Mouse (Mus musculus): ENCODE measurements around the gene Satb2. TPM values are rescaled to one million over a fixed set of nuclear protein-coding genes. Genes with fewer than 3 reads are reported as not detected.

Gene Satb2
- polyA plus RNA-seq, 1 experiment from 2014 or later, result 1.6 TPM

- H3K27ac ChIP-seq (ENCODE audit: low read length), result no peak overlapping the region
- no peak overlapping the region for H3K4me3 ChIP-seq (ENCODE audit: low read depth, low read length)
- H3K9ac ChIP-seq (ENCODE audit: low read depth, low read length), result no peak overlapping the region
- ATAC-seq, result no peak
- no peaks in the 10 kb centered on the region for H3K36me3 ChIP-seq (ENCODE audit: control insufficient read depth, insufficient read depth, low read length)
- no peak overlapping the region for H3K4me2 ChIP-seq (ENCODE audit: low read length)
- H3K27me3 ChIP-seq (ENCODE audit: control insufficient read depth, insufficient read depth, low read depth, low read length), result no peaks in the 10 kb centered on the region
- 77% methylated on average over 14 of the region's 14 CpGs for WGBS
- no peaks in the 10 kb centered on the region for H3K9me3 ChIP-seq (replicated peaks; ENCODE audit: control insufficient read depth, low read length, poor library complexity, severe bottlenecking)
- no peaks in the 10 kb centered on the region for H3K4me1 ChIP-seq (ENCODE audit: control insufficient read depth, insufficient read depth, low read length)
Observed at GRCm38 (mm10) chr1:56955055-56955738, 23.3 kb downstream of the Satb2 start.

DNA sequence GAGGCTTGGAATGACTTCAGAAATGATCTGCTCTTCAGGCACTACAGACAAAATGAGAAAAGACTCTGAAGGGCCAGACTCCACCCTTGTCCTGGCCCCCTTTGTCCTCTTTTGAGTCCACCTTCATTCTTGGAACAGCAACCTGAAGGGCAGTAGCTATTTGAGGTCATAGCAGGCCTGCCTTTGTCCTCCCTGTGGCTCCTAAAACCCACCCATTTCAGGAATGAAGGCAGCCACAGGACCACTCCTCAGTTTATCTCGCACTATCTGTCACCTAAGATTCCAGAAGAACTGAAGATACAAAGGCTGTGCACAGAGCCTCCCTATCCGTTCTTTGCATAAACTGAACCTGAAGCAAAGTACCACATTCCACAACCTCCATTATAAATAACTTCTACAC is 24.9 kb downstream of the Satb2 start:
- no peak overlapping the region for H3K4me2 ChIP-seq (ENCODE audit: low read length)
- 93% methylated on average over 2 of the region's 2 CpGs for WGBS
- H3K27me3 ChIP-seq (ENCODE audit: control insufficient read depth, insufficient read depth, low read depth, low read length), result no peaks in the 10 kb centered on the region
- H3K9me3 ChIP-seq (replicated peaks; ENCODE audit: control insufficient read depth, low read length, poor library complexity, severe bottlenecking), result no peaks in the 10 kb centered on the region
- ATAC-seq, result no peak
- H3K36me3 ChIP-seq (ENCODE audit: control insufficient read depth, insufficient read depth, low read length), result no peaks in the 10 kb centered on the region
- H3K9ac ChIP-seq (ENCODE audit: low read depth, low read length), result no peak overlapping the region
- no peaks in the 10 kb centered on the region for H3K4me1 ChIP-seq (ENCODE audit: control insufficient read depth, insufficient read depth, low read length)
- no peak overlapping the region for H3K27ac ChIP-seq (ENCODE audit: low read length)
- no peak overlapping the region for H3K4me3 ChIP-seq (ENCODE audit: low read depth, low read length)

- Histone ChIP-seq H3K36me3 (ENCODE audit: control insufficient read depth, insufficient read depth, low read length) (no peaks in the 10 kb centered on the region), H3K4me2 (ENCODE audit: low read length) (no peak overlapping the region), H3K27ac (ENCODE audit: low read length) (no peak overlapping the region), H3K4me3 (ENCODE audit: low read depth, low read length) (no peak overlapping the region), H3K27me3 (ENCODE audit: control insufficient read depth, insufficient read depth, low read depth, low read length) (no peaks in the 10 kb centered on the region), H3K9me3 (replicated peaks; ENCODE audit: control insufficient read depth, low read length, poor library complexity, severe bottlenecking) (no peaks in the 10 kb centered on the region), H3K4me1 (ENCODE audit: control insufficient read depth, insufficient read depth, low read length) (no peaks in the 10 kb centered on the region), H3K9ac (ENCODE audit: low read depth, low read length) (no peak overlapping the region)
- WGBS, result 55% methylated on average over 4 of the region's 4 CpGs
- ATAC-seq, result no peak
Observed at GRCm38 (mm10) chr1:56951980-56952379, 26.5 kb downstream of the Satb2 start.

- Histone ChIP-seq H3K9ac (ENCODE audit: low read depth, low read length) (no peak overlapping the region), H3K9me3 (replicated peaks; ENCODE audit: control insufficient read depth, low read length, poor library complexity, severe bottlenecking) (no peaks in the 10 kb centered on the region), H3K36me3 (ENCODE audit: control insufficient read depth, insufficient read depth, low read length) (no peaks in the 10 kb centered on the region), H3K4me1 (ENCODE audit: control insufficient read depth, insufficient read depth, low read length) (no peaks in the 10 kb centered on the region), H3K4me3 (ENCODE audit: low read depth, low read length) (no peak overlapping the region), H3K27ac (ENCODE audit: low read length) (no peak overlapping the region), H3K4me2 (ENCODE audit: low read length) (no peak overlapping the region), H3K27me3 (ENCODE audit: control insufficient read depth, insufficient read depth, low read depth, low read length) (no peaks in the 10 kb centered on the region)
- 47% methylated on average over 6 of the region's 6 CpGs for whole genome bisulfite sequencing
- no peak for ATAC-seq
Observed at GRCm38 (mm10) chr1:56951525-56951924, 26.9 kb downstream of the Satb2 start.

- H3K36me3 ChIP-seq (ENCODE audit: control insufficient read depth, insufficient read depth, low read length), result no peaks in the 10 kb centered on the region
- no peak overlapping the region for H3K27ac ChIP-seq (ENCODE audit: low read length)
- 94% methylated on average over 4 of the region's 4 CpGs for WGBS
- ATAC-seq, result no peak
- no peaks in the 10 kb centered on the region for H3K9me3 ChIP-seq (replicated peaks; ENCODE audit: control insufficient read depth, low read length, poor library complexity, severe bottlenecking)
- no peaks in the 10 kb centered on the region for H3K27me3 ChIP-seq (ENCODE audit: control insufficient read depth, insufficient read depth, low read depth, low read length)
- no peak overlapping the region for H3K4me3 ChIP-seq (ENCODE audit: low read depth, low read length)
- no peak overlapping the region for H3K9ac ChIP-seq (ENCODE audit: low read depth, low read length)
- no peak overlapping the region for H3K4me2 ChIP-seq (ENCODE audit: low read length)
- no peaks in the 10 kb centered on the region for H3K4me1 ChIP-seq (ENCODE audit: control insufficient read depth, insufficient read depth, low read length)
Observed at GRCm38 (mm10) chr1:56939432-56939831, 39.0 kb downstream of the Satb2 start.

- H3K9ac ChIP-seq (ENCODE audit: low read depth, low read length), result no peak overlapping the region
- no peaks in the 10 kb centered on the region for H3K27me3 ChIP-seq (ENCODE audit: control insufficient read depth, insufficient read depth, low read depth, low read length)
- no peak overlapping the region for H3K4me3 ChIP-seq (ENCODE audit: low read depth, low read length)
- 83% methylated on average over 3 of the region's 3 CpGs for WGBS
- H3K36me3 ChIP-seq (ENCODE audit: control insufficient read depth, insufficient read depth, low read length), result no peaks in the 10 kb centered on the region
- no peaks in the 10 kb centered on the region for H3K9me3 ChIP-seq (replicated peaks; ENCODE audit: control insufficient read depth, low read length, poor library complexity, severe bottlenecking)
- no peaks in the 10 kb centered on the region for H3K4me1 ChIP-seq (ENCODE audit: control insufficient read depth, insufficient read depth, low read length)
- H3K4me2 ChIP-seq (ENCODE audit: low read length), result no peak overlapping the region
- no peak overlapping the region for H3K27ac ChIP-seq (ENCODE audit: low read length)
- ATAC-seq, result no peak
Observed at GRCm38 (mm10) chr1:56938432-56938831, 40.0 kb downstream of the Satb2 start.

DNA sequence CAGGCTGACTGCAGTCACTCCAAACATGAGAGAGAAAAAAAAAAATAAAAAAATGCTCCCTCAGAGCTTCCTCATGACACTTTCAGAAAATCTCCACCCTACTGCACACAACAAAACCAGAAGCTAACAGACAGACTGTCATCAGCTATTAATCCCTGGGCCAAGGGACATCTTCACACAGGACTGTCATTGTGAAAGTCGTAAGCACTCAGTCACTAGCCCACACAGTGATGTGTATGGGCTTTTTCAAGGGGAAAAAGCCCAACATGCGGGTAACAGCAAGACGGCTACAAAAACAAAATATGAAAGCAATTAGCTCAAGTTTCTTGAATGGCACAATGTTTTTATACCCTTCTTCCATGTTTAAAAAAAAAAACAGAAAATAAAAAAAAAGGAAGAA is 41.9 kb downstream of the Satb2 start:
- Histone ChIP-seq H3K9me3 (replicated peaks; ENCODE audit: control insufficient read depth, low read length, poor library complexity, severe bottlenecking) (no peaks in the 10 kb centered on the region), H3K4me3 (ENCODE audit: low read depth, low read length) (no peak overlapping the region), H3K27me3 (ENCODE audit: control insufficient read depth, insufficient read depth, low read depth, low read length) (no peaks in the 10 kb centered on the region), H3K36me3 (ENCODE audit: control insufficient read depth, insufficient read depth, low read length) (no peaks in the 10 kb centered on the region), H3K9ac (ENCODE audit: low read depth, low read length) (no peak overlapping the region), H3K4me1 (ENCODE audit: control insufficient read depth, insufficient read depth, low read length) (no peaks in the 10 kb centered on the region), H3K27ac (ENCODE audit: low read length) (no peak overlapping the region), H3K4me2 (ENCODE audit: low read length) (no peak overlapping the region)
- ATAC-seq, result no peak
- WGBS, result 70% methylated on average over 3 of the region's 3 CpGs

- no peaks in the 10 kb centered on the region for H3K9me3 ChIP-seq (replicated peaks; ENCODE audit: control insufficient read depth, low read length, poor library complexity, severe bottlenecking)
- WGBS, result 87% methylated on average over 9 of the region's 9 CpGs
- no peak overlapping the region for H3K4me3 ChIP-seq (ENCODE audit: low read depth, low read length)
- no peak overlapping the region for H3K4me2 ChIP-seq (ENCODE audit: low read length)
- no peak overlapping the region for H3K27ac ChIP-seq (ENCODE audit: low read length)
- no peaks in the 10 kb centered on the region for H3K36me3 ChIP-seq (ENCODE audit: control insufficient read depth, insufficient read depth, low read length)
- H3K27me3 ChIP-seq (ENCODE audit: control insufficient read depth, insufficient read depth, low read depth, low read length), result no peaks in the 10 kb centered on the region
- no peak overlapping the region for H3K9ac ChIP-seq (ENCODE audit: low read depth, low read length)
- ATAC-seq, result no peak
- H3K4me1 ChIP-seq (ENCODE audit: control insufficient read depth, insufficient read depth, low read length), result no peaks in the 10 kb centered on the region
Observed at GRCm38 (mm10) chr1:56933821-56934220, 44.6 kb downstream of the Satb2 start.

DNA sequence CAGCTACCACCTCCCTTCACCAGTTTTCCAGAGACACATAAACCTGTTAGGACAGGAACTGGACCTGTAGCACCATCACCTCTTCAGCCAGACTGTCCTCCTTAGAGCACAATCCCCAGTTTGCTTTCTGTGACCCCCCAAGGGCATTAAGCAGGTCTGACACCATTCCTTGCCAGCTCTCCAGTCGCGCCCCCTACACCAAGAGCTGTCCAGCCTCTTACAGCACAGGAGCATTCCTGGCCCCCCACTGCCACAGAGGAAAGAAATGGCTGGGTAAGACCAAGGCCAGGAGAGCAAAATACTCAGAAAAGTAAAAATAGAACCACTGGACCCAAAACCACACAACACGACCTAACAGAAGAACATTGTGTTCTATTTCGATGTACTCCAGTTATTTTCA is 48.4 kb downstream of the Satb2 start:
- H3K9me3 ChIP-seq (replicated peaks; ENCODE audit: control insufficient read depth, low read length, poor library complexity, severe bottlenecking), result no peaks in the 10 kb centered on the region
- no peaks in the 10 kb centered on the region for H3K27me3 ChIP-seq (ENCODE audit: control insufficient read depth, insufficient read depth, low read depth, low read length)
- no peak for ATAC-seq
- H3K4me1 ChIP-seq (ENCODE audit: control insufficient read depth, insufficient read depth, low read length), result no peaks in the 10 kb centered on the region
- H3K4me3 ChIP-seq (ENCODE audit: low read depth, low read length), result no peak overlapping the region
- H3K9ac ChIP-seq (ENCODE audit: low read depth, low read length), result no peak overlapping the region
- H3K4me2 ChIP-seq (ENCODE audit: low read length), result no peak overlapping the region
- H3K36me3 ChIP-seq (ENCODE audit: control insufficient read depth, insufficient read depth, low read length), result no peaks in the 10 kb centered on the region
- no peak overlapping the region for H3K27ac ChIP-seq (ENCODE audit: low read length)
- WGBS, result 91% methylated on average over 4 of the region's 4 CpGs
